Mouse (Mus musculus): Measurements from ENCODE around the gene 1700019N19Rik.

1700019N19Rik gene

GRCm38 (mm10) chr19:58806364-58806763 lies 12.1 kb upstream of the 1700019N19Rik start:
- peak; percentile 86 for DNase-seq (ENCODE audit: low spot score)

GRCm38 (mm10) chr19:58805191-58805779 lies 11.0 kb upstream of the 1700019N19Rik start:
- no peak for DNase-seq (ENCODE audit: low spot score)

- DNase-seq (ENCODE audit: low spot score) = no peak
These were observed 931 bp upstream of the 1700019N19Rik start for GRCm38 (mm10) chr19:58795114-58795669.

- DNase-seq (ENCODE audit: low spot score) = no peak
These were observed 5.1 kb downstream of the 1700019N19Rik start for GRCm38 (mm10) chr19:58789194-58789593.

GRCm38 (mm10) chr19:58783938-58784337 lies 10.3 kb downstream of the 1700019N19Rik start:
- peak; percentile 35 for DNase-seq (ENCODE audit: low spot score)

- no peak for DNase-seq (ENCODE audit: low spot score)
These were observed 12.7 kb downstream of the 1700019N19Rik start for GRCm38 (mm10) chr19:58781566-58781965.

- no peak for DNase-seq (ENCODE audit: low spot score)
These were observed 17.8 kb downstream of the 1700019N19Rik start for GRCm38 (mm10) chr19:58776461-58776860.

- no peak for DNase-seq (ENCODE audit: low spot score)
These were observed 26.9 kb downstream of the 1700019N19Rik start for GRCm38 (mm10) chr19:58767329-58767728.

- DNase-seq (ENCODE audit: low spot score) = peak; percentile 83
These were observed 31.3 kb downstream of the 1700019N19Rik start for GRCm38 (mm10) chr19:58762848-58763541.

- peak; percentile 43 for DNase-seq (ENCODE audit: low spot score)
These were observed 31.9 kb downstream of the 1700019N19Rik start for GRCm38 (mm10) chr19:58762316-58762715.

- DNase-seq (ENCODE audit: low spot score) = no peak
These were observed 34.8 kb downstream of the 1700019N19Rik start, which contains the start of gene Pnliprp2 for GRCm38 (mm10) chr19:58759423-58759822. Gene Pnliprp2 (plus strand): TSS chr19:58759719.

- DNase-seq (ENCODE audit: low spot score) = no peak
These were observed 35.4 kb downstream of the 1700019N19Rik start for GRCm38 (mm10) chr19:58758871-58759270.

GRCm38 (mm10) chr19:58751504-58751903 lies 42.8 kb downstream of the 1700019N19Rik start:
- no peak for DNase-seq (ENCODE audit: low spot score)

- DNase-seq (ENCODE audit: low spot score) = no peak
These were observed 43.4 kb downstream of the 1700019N19Rik start for GRCm38 (mm10) chr19:58750822-58751221.

- DNase-seq (ENCODE audit: low spot score) = no peak
These were observed 46.7 kb downstream of the 1700019N19Rik start for GRCm38 (mm10) chr19:58747498-58748000.

- DNase-seq (ENCODE audit: low spot score) = no peak
These were observed 50.5 kb downstream of the 1700019N19Rik start for GRCm38 (mm10) chr19:58743736-58744135.

GRCm38 (mm10) chr19:58742711-58743110 lies 51.5 kb downstream of the 1700019N19Rik start:
- DNase-seq (ENCODE audit: low spot score) = no peak

GRCm38 (mm10) chr19:58741036-58741435 lies 53.2 kb downstream of the 1700019N19Rik start:
- DNase-seq (ENCODE audit: low spot score) = no peak

- no peak for DNase-seq (ENCODE audit: low spot score)
These were observed 56.1 kb downstream of the 1700019N19Rik start for GRCm38 (mm10) chr19:58738111-58738510.
